Mouse (Mus musculus) G1E (cell line): ENCODE measurements around the gene Hist1h3h.

Experiments
- CTCF ChIP-seq: IDR thresholded peaks from 2 replicates; pipeline ENCODE4 v1.5.1; 2012; ENCODE audit warnings: low read depth, low read length, inconsistent platforms, mixed read lengths
- GATA1 ChIP-seq: IDR thresholded peaks from 2 replicates; pipeline ENCODE4 v1.6.1; 2012; ENCODE audit warnings: borderline replicate concordance, low read length, inconsistent platforms, mixed read lengths
- GATA2 ChIP-seq: IDR thresholded peaks from 2 replicates; pipeline ENCODE4 v1.6.1; 2012; ENCODE audit warnings: low read depth, low read length, inconsistent platforms, borderline replicate concordance
- POLR2AphosphoS5 ChIP-seq: IDR thresholded peaks from 2 replicates; pipeline ENCODE4 v1.6.1; 2012; ENCODE audit warnings: low read depth, low read length, inconsistent platforms; ENCODE audit not compliant: insufficient replicate concordance

DNA sequence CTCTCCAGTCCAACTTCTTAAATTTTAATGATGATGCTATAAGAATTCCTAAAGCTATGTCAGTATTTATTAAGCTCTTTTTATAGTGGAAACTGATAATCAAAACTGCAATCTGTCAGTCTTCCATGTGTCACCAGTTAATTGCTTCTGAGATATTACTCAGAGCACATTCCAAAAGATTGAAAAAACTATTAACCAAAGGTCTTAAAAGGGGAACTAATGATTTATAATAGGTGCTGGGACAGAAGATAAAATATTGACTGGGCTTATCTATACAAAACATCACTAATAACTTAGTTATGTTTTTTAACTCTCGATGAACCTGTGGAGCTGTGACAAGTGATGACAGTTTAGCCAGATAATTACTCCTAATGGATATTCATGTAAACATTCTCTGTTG, 27.5 kb downstream of the Hist1h3h start:
- TF ChIP-seq CTCF, result no peak
- no peak for TF ChIP-seq GATA1
- no peak for TF ChIP-seq POLR2AphosphoS5
- TF ChIP-seq GATA2, result no peak
